Mouse (Mus musculus) heart, postnatal 0 days (tissue): ENCODE results near the gene Klhl28.

Experiments used
- CTCF ChIP-seq: IDR thresholded peaks from 2 replicates; pipeline ENCODE4 v1.5.1; 2016; ENCODE audit warnings: antibody characterized with exemption, control low read depth, low read depth
- EP300 ChIP-seq: IDR thresholded peaks from 2 replicates; pipeline ENCODE4 v1.6.1; 2016; ENCODE audit warnings: antibody characterized with exemption, low read depth

GRCm38 (mm10) chr12:64912996-64913395 is 52.3 kb downstream of the Klhl28 start:
- TF ChIP-seq CTCF (no peak), EP300 (no peak)
